ENCODE assay signal across 28 mouse cellular contexts in the genomic region with DNA sequence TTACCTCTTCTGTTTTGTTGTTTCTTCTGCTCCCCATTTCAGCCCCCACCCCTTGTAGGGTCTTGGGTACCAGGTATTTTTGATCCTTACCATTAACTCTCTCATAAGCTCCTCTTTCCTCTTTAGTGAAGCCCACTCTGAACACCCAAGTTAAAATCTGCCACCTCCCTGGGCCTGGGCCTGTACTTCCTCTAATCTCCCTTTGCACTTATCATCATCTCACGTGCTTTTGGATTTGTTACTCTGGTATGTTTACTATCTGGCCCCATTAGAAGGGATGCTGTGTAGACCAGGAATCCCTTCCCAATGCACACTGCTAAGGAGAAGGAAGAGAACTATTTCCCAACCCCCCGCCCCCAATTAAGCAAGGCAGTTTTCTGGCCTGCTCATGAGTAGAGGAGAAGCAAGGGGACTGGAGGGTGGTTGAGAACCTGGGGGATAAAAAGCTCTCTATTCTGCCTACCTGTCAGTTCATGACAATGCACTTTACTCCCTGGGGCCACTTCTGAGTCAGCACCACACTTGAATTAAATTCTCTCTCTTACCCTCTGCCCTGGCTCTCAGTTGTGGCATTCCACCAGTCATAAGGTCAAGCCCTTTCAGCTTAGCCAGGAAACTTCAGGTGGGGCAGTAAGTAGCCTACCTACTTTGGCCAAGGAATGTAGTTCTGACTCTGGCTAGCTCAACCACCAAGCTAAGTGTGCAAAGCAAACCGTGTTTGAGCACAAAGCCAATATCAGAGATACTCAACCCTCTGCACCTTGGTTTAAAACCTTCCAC. TPM values are rescaled to one million over a fixed set of nuclear protein-coding genes. Genes with fewer than 3 reads are reported as not detected.
DNase-seq lines count a peak whose midpoint lies in the region; ATAC-seq lines count a peak whose summit lies in the region.
"Had no signal": no experiment of that assay in that cellular context is flagged by ENCODE, and none has a peak within 500 bp of the region (broad histone marks: within the 10 kb centered on the region; RNA-seq: fewer than 3 reads in every experiment).

No protein-coding gene starts in this region.

- DNase-seq in lung, adult 18-20 months, result peak; percentile 56 to 71
- DNase-seq in lung, postnatal 4 days, result no peak
- DNase-seq in kidney, postnatal 14 days, result peak; percentile 61
- DNase-seq in lung, postnatal 10 days, result peak; percentile 4
- DNase-seq in urinary bladder, adult 18-20 months (ENCODE audit: low spot score in 2 of 2), result no peak
- no peak for DNase-seq in thymus, postnatal 14 days
- DNase-seq in adrenal gland, postnatal 4 days (ENCODE audit: low spot score in 2 of 2), result no peak
- DNase-seq: adrenal gland, adult 8-10 months; B cell, adult 2 months; cerebellum, adult 11 months; cerebellum, adult 9-10 months; cerebellum, postnatal 36 days; gastrocnemius, postnatal 36 days; heart, adult 18-20 months; heart, postnatal 36 days; right cerebral cortex, adult 18-20 months; right cerebral cortex, postnatal 4 days; thymus, adult 2 months had no signal

- peak; percentile 29 for ATAC-seq in megakaryocyte progenitor cell, adult 5-6 weeks (replicated peaks; ENCODE audit: poor library complexity)
- ATAC-seq: activated CD4-positive, CD25-positive, alpha-beta regulatory T cell, adult 4 months; forebrain, embryonic 13.5 days; hindbrain, postnatal 0 days; intestine, embryonic 15.5 days; midbrain, embryonic 16.5 days had no signal

RNA-seq across cellular contexts. Expression of a gene that starts 12.8 kb away (rescaled TPM):
- 33.7 and 36.6 TPM in 2 replicates for total RNA-seq in megakaryocyte progenitor cell, adult 5-6 weeks (2015)
- total RNA-seq in megakaryocyte progenitor cell, adult 5-6 weeks (2017), result 71.2 and 73.6 TPM in 2 replicates
- total RNA-seq in adrenal gland, postnatal 4 days (2021), result 10 to 100 TPM; 87.6 to 95.1 TPM

RNA-seq across cellular contexts. Expression of a gene that starts 25.4 kb away (rescaled TPM):
- 422 and 485 TPM in 2 replicates for total RNA-seq in megakaryocyte progenitor cell, adult 5-6 weeks (2015)
- 323 and 389 TPM in 2 replicates for total RNA-seq in megakaryocyte progenitor cell, adult 5-6 weeks (2017)
- total RNA-seq in adrenal gland, postnatal 4 days (2021), result under 1 TPM; 0.31 TPM
- total RNA-seq: gastrocnemius, postnatal 36 days; heart, postnatal 36 days; layer of hippocampus, postnatal 14 days; left cerebral cortex, adult 2 months; left cerebral cortex, postnatal 25 days; liver, adult 2 months had no signal

Comparison
In these comparisons a context has a peak if more than half of its experiments do, and no peak if none do; other contexts are left out.
1. DNase-seq: peak in lung, adult 18-20 months (2 of 2), kidney, postnatal 14 days (single experiment) and lung, postnatal 10 days (single experiment); none in lung, postnatal 4 days (0 of 2), urinary bladder, adult 18-20 months (0 of 2), thymus, postnatal 14 days (single experiment) and adrenal gland, postnatal 4 days (0 of 2).
2. RNA of a gene that starts 25.4 kb away (total RNA-seq): 323 to 485 TPM in megakaryocyte progenitor cell, adult 5-6 weeks; 0.31 TPM in adrenal gland, postnatal 4 days; every median in the first group is over 100 times any median in the second.